Mouse (Mus musculus) lung, embryonic 16.5 days (tissue): ENCODE data around the gene 4931414P19Rik. TPM values are rescaled to one million over a fixed set of nuclear protein-coding genes. Genes with fewer than 3 reads are reported as not detected.

Experiments used
- ATAC-seq: fragments of 200-750 bp; cut with Nextera tagmentation; 2 replicates; pipeline ENCODE4 v1.8.0; 2017; ENCODE audit warnings: low read depth, mild to moderate bottlenecking, moderate library complexity
- H3K27ac ChIP-seq: fragments of 300-500 bp; sonication (generic); 2 replicates; pipeline ENCODE4 v1.5.1; 2014; ENCODE audit warnings: mild to moderate bottlenecking, control low read depth, low read length
- H3K27me3 ChIP-seq: fragments of 300-500 bp; sonication (generic); 2 replicates; pipeline ENCODE4 v1.6.1; 2014; ENCODE audit warnings: low read depth, low read length, mixed read lengths; ENCODE audit not compliant: control insufficient read depth, insufficient read depth
- H3K36me3 ChIP-seq: fragments of 300-500 bp; sonication (generic); 2 replicates; pipeline ENCODE4 v1.6.1; 2014; ENCODE audit warnings: low read length; ENCODE audit not compliant: control insufficient read depth, insufficient read depth
- H3K4me1 ChIP-seq: fragments of 300-500 bp; sonication (generic); replicated peaks from 2 replicates; pipeline ENCODE4 v1.6.1; 2014; ENCODE audit warnings: low read length, mixed read lengths; ENCODE audit not compliant: control insufficient read depth, insufficient read depth
- H3K4me2 ChIP-seq: fragments of 300-500 bp; sonication (generic); 2 replicates; pipeline ENCODE4 v1.6.1; 2014; ENCODE audit warnings: low read depth, low read length, control low read depth
- H3K4me3 ChIP-seq: fragments of 300-500 bp; sonication (generic); 2 replicates; pipeline ENCODE4 v1.5.1; 2014; ENCODE audit warnings: mild to moderate bottlenecking, low read length, control low read depth
- H3K9ac ChIP-seq: fragments of 300-500 bp; sonication (generic); 2 replicates; pipeline ENCODE4 v1.6.1; 2014; ENCODE audit warnings: low read length, control low read depth
- H3K9me3 ChIP-seq: fragments of 300-500 bp; sonication (generic); 2 replicates; pipeline ENCODE4 v1.6.1; 2016; ENCODE audit warnings: low read length; ENCODE audit not compliant: control insufficient read depth
- WGBS: fragments of 180-500 bp; shearing (Covaris S2); extraction: QIAGEN DNeasy Blood & Tissue Kit; methylation state at CpG from one replicate; pipeline ENCODE4 v1.1.7; 2014; 5-methylcytosine and 5-hydroxymethylcytosine counted together
- polyA plus RNA-seq: library from polyadenylated mRNA; unstranded; fragments of >200 nt; fragmentation: Nextera tagmentation; extraction: Ambion mirVana; gene quantifications from 2 replicates; pipeline ENCODE4 v1.2.1, GENCODE M21; 2015

4931414P19Rik gene
- polyA plus RNA-seq, 1 experiment from 2014 or later: 11.6 TPM

- Histone ChIP-seq H3K4me2 (no peak overlapping the region), H3K9ac (no peak overlapping the region), H3K4me3 (no peak overlapping the region), H3K4me1 (peaks cover 10% of the 10 kb centered on the region), H3K9me3 (no peaks in the 10 kb centered on the region), H3K27me3 (no peaks in the 10 kb centered on the region), H3K27ac (no peak overlapping the region), H3K36me3 (peaks cover 42% of the 10 kb centered on the region)
- WGBS: 86% methylated on average over 2 of the region's 2 CpGs
- no peak for ATAC-seq
Measured at GRCm38 (mm10) chr14:54643011-54643410, 37.2 kb upstream of the 4931414P19Rik start.

DNA sequence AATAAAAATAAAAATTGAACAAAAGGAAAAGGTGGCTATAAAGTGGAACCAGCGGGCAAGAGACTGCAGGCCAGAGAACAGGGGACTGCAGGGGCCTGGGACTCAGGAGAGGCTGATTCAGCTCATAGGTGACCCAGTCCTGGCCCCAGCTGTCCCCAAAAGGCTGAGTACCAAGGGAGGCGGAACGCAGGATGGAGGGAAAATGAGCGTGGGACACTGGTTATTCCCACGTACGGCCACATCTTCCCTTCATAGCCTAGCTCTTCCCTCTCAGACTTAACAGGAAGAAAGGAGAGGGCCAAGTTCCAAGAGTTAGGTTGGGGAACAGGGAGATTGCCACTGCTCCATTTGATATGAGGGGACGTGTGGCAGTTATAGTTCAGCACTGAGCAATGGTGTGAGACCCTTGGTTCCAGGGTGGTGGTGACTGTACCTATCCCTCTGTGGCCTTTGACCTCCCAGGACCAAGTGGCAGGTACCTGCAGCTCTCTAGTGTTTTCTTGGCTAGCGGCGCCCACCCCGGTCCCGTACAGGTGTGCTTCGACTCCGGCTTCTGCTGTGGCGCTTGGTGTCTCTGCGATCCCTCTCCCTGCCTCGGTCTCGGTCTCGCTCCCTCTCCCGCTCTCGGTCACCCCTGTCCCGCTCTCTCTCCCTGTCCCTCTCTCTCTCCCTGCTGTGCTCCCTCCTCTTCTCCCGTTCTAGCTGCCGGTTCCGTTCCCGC, 36.6 kb upstream of the 4931414P19Rik start:
- Histone ChIP-seq H3K27ac (no peak overlapping the region), H3K4me3 (no peak overlapping the region), H3K36me3 (peaks cover 41% of the 10 kb centered on the region), H3K4me2 (no peak overlapping the region), H3K9me3 (no peaks in the 10 kb centered on the region), H3K27me3 (no peaks in the 10 kb centered on the region), H3K9ac (no peak overlapping the region), H3K4me1 (peaks cover 10% of the 10 kb centered on the region)
- ATAC-seq: no peak
- 78% methylated on average over 24 of the region's 25 CpGs for WGBS

- Histone ChIP-seq H3K27me3 (no peaks in the 10 kb centered on the region), H3K9ac (peak within 1 kb of the TSS; percentile 75), H3K4me2 (peak within 1 kb of the TSS; percentile 84), H3K36me3 (peaks cover 33% of the 10 kb centered on the region), H3K4me1 (peaks cover 6% of the 10 kb centered on the region), H3K27ac (0 out of 2 replicates have a peak within 1 kb of the TSS, but pooled peaks have one; percentile 41), H3K4me3 (peak within 1 kb of the TSS; percentile 58), H3K9me3 (no peaks in the 10 kb centered on the region)
- under 1% methylated on average over 43 of the region's 52 CpGs for WGBS
- peak; percentile 96 for ATAC-seq
Measured at GRCm38 (mm10) chr14:54641305-54641969, 35.6 kb upstream of the 4931414P19Rik start, which contains the start of gene Cdh24. Cdh24 (minus strand) TSS chr14:54641364.

GRCm38 (mm10) chr14:54640946-54641304, 35.1 kb upstream of the 4931414P19Rik start, which contains the start of gene Gm17606:
Gm17606 (plus strand) TSS chr14:54640952.
- Histone ChIP-seq H3K9me3 (no peaks in the 10 kb centered on the region), H3K9ac (peak within 1 kb of the TSS; percentile 75), H3K4me2 (peak within 1 kb of the TSS; percentile 84), H3K27ac (0 out of 2 replicates have a peak within 1 kb of the TSS, but pooled peaks have one; percentile 41), H3K36me3 (peaks cover 28% of the 10 kb centered on the region), H3K4me1 (peaks cover 6% of the 10 kb centered on the region; the same call in 1 of the 2 replicates), H3K27me3 (no peaks in the 10 kb centered on the region), H3K4me3 (peak within 1 kb of the TSS; percentile 58)
- ATAC-seq: no peak; the same call in 1 of the 2 replicates
- 1% methylated on average over 27 of the region's 28 CpGs for WGBS

DNA sequence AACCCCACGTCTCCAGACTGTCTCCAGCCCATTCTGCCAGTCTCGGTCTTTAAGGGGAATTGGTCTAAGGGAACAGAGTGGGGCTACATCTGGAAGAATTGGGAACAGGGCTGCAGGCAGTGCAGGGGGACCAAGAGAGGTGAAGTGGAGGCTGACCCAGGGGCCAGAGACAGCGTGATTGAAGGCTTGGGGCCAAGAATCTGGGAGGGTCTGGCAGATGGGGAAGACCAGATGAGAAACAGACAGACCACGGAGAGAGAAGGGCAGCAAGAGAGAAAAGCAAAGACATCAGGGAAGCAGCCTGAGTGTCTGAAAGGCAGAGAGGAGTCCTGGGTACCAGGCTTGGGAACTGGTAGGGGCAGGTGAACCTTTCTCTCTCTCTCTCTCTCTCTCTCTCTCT, 34.3 kb upstream of the 4931414P19Rik start:
- Histone ChIP-seq H3K4me1 (peaks cover 6% of the 10 kb centered on the region; the same call in 1 of the 2 replicates), H3K9me3 (no peaks in the 10 kb centered on the region), H3K27ac (no peak overlapping the region), H3K27me3 (no peaks in the 10 kb centered on the region), H3K36me3 (peaks cover 20% of the 10 kb centered on the region), H3K4me3 (0 out of 2 replicates have a peak overlapping the region, but pooled peaks have one; percentile 0), H3K4me2 (peak overlapping the region; percentile 84), H3K9ac (peak overlapping the region; percentile 26; the same call in 1 of the 2 replicates)
- 27% methylated on average over 4 of the region's 4 CpGs for WGBS
- no peak for ATAC-seq

DNA sequence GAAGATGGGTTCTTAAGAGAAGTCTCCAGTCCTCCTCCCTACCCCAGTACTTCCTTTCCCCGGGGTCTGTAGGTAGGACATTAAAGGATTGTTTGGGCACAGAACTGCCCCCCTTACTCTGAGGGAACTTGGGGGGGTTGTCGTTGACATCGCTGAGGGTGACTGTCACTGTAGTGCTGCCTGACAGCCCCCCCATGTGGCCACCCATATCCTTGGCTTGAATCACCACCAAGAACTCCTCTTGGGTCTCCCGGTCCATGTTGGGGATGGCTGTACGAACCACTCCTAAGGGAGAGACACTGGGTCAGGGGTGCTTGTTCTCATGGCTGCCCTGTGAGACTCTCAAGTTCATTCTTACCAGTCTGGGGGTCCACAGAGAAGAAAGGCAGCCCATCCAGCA, 32.4 kb upstream of the 4931414P19Rik start:
- H3K36me3 ChIP-seq: peaks cover 4% of the 10 kb centered on the region; the same call in 1 of the 2 replicates
- WGBS: 60% methylated on average over 5 of the region's 5 CpGs

GRCm38 (mm10) chr14:54636954-54637353, 31.2 kb upstream of the 4931414P19Rik start:
- Histone ChIP-seq H3K4me2 (no peak overlapping the region), H3K27ac (no peak overlapping the region), H3K36me3 (peaks cover 11% of the 10 kb centered on the region), H3K9ac (no peak overlapping the region), H3K9me3 (no peaks in the 10 kb centered on the region), H3K4me1 (peaks cover 6% of the 10 kb centered on the region; the same call in 1 of the 2 replicates), H3K4me3 (no peak overlapping the region), H3K27me3 (no peaks in the 10 kb centered on the region)
- no peak for ATAC-seq
- WGBS: 52% methylated on average over 8 of the region's 8 CpGs

More for the DNA sequence above, 32.4 kb upstream of the 4931414P19Rik start:
- Histone ChIP-seq H3K4me1 (peaks cover 6% of the 10 kb centered on the region; the same call in 1 of the 2 replicates), H3K27ac (no peak overlapping the region), H3K27me3 (no peaks in the 10 kb centered on the region), H3K4me3 (no peak overlapping the region), H3K9me3 (no peaks in the 10 kb centered on the region), H3K9ac (no peak overlapping the region), H3K4me2 (no peak overlapping the region)
- ATAC-seq: no peak

GRCm38 (mm10) chr14:54634182-54634581, 28.4 kb upstream of the 4931414P19Rik start:
- 66% methylated on average over 4 of the region's 4 CpGs for WGBS
- ATAC-seq: no peak; the same call in 1 of the 2 replicates
- peaks cover 13% of the 10 kb centered on the region for H3K36me3 ChIP-seq

DNA sequence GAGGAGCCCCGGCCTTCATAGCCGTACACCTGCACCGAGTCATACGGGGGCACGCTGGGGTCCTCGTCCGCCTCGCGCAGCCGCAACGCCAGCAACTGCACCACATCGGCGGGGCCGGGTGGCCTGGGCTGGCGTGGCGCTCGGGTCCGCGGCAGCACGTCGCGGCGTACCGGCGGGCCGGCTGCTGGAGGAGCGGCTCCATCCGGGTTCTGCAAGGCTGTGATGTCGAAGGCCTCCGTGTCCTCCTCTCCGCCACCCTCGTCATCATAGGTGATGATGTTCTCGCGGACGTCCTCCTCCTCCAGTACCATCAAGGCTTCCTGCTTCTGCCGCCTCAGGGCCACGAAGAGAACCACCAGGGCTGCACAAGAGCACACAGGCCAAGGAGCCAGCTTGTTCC, 26.5 kb upstream of the 4931414P19Rik start:
- no peak for ATAC-seq
- WGBS: 90% methylated on average over 27 of the region's 37 CpGs

More at GRCm38 (mm10) chr14:54634182-54634581, 28.4 kb upstream of the 4931414P19Rik start:
- H3K4me2 ChIP-seq: no peak overlapping the region
- H3K4me1 ChIP-seq: no peaks in the 10 kb centered on the region
- no peaks in the 10 kb centered on the region for H3K9me3 ChIP-seq
- H3K27me3 ChIP-seq: no peaks in the 10 kb centered on the region
- no peak overlapping the region for H3K4me3 ChIP-seq
- no peak overlapping the region for H3K9ac ChIP-seq
- H3K27ac ChIP-seq: no peak overlapping the region

More for the DNA sequence above, 26.5 kb upstream of the 4931414P19Rik start:
- Histone ChIP-seq H3K9me3 (no peaks in the 10 kb centered on the region), H3K27ac (no peak overlapping the region), H3K4me1 (no peaks in the 10 kb centered on the region), H3K4me3 (no peak overlapping the region), H3K4me2 (no peak overlapping the region), H3K36me3 (peaks cover 13% of the 10 kb centered on the region), H3K27me3 (no peaks in the 10 kb centered on the region), H3K9ac (no peak overlapping the region)
